17 mouse cellular contexts compared by ENCODE assay signal in the genomic region with DNA sequence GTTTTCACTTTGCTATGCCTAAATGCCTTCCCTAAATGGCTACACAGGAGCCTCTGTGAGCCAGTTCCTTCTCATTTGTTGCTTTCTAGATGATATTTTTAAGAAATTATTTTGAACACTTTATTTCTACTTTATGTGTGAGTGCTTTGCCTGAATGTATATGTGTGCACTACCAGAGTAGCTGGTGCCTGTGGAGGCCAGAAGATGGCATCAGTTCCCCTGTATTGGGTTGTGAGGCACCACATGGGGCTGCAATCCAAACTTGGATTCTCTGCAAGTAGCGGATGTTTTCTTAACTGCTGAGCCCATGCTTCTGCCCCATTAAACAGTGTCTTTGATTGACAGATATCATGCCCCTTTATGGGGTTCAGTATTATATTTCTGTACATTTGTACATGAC.
DNase-seq lines count a peak whose midpoint lies in the region; ATAC-seq lines count a peak whose summit lies in the region.
"Had no signal": no experiment of that assay in that cellular context is flagged by ENCODE, and none has a peak within 500 bp of the region (broad histone marks: within the 10 kb centered on the region; RNA-seq: fewer than 3 reads in every experiment).

No protein-coding gene starts in this region.

- no peak overlapping the region for H3K9ac ChIP-seq in heart, embryonic 13.5 days
- H3K9ac ChIP-seq in heart, embryonic 12.5 days, result no peak overlapping the region
- H3K9ac ChIP-seq: forebrain, embryonic 15.5 days; limb, embryonic 12.5 days; lung, embryonic 15.5 days; stomach, embryonic 15.5 days had no signal

- WGBS in heart, embryonic 13.5 days, result 76% methylated on average over 1 of the region's 1 CpGs
- 73% methylated on average over 1 of the region's 1 CpGs for WGBS in heart, embryonic 12.5 days

- peak; percentile 4 for DNase-seq in left cerebral cortex, postnatal 4 days
- DNase-seq in left cerebral cortex, postnatal 36 days (ENCODE audit: low spot score in 2 of 2), result no peak
- DNase-seq in 3T3-L1 (ENCODE audit: low read depth, low spot score), result peak; percentile 26
- peak; percentile 24 for DNase-seq in ES-CJ7 (ENCODE audit: low read depth, low spot score)
- DNase-seq: cerebellum, adult 11 months; layer of hippocampus, postnatal 36 days; spleen, adult 18-20 months had no signal

- no peaks in the 10 kb centered on the region for H3K27me3 ChIP-seq in heart, embryonic 13.5 days (replicated peaks)
- H3K27me3 ChIP-seq in heart, embryonic 12.5 days (replicated peaks), result no peaks in the 10 kb centered on the region; the same call in 1 of the 2 replicates
- H3K27me3 ChIP-seq: forebrain, embryonic 15.5 days; limb, embryonic 12.5 days; lung, embryonic 15.5 days; stomach, embryonic 15.5 days had no signal

- no peaks in the 10 kb centered on the region for H3K9me3 ChIP-seq in heart, embryonic 13.5 days
- no peaks in the 10 kb centered on the region for H3K9me3 ChIP-seq in heart, embryonic 12.5 days (replicated peaks)
- H3K9me3 ChIP-seq: forebrain, embryonic 15.5 days; heart, embryonic 10.5 days; hindbrain, embryonic 10.5 days; limb, embryonic 12.5 days; lung, embryonic 15.5 days; stomach, embryonic 15.5 days had no signal

- H3K27ac ChIP-seq in heart, embryonic 13.5 days (replicated peaks), result peak overlapping the region; percentile 70
- H3K27ac ChIP-seq in heart, embryonic 12.5 days (ENCODE audit: poor library complexity, severe bottlenecking), result no peak overlapping the region
- H3K27ac ChIP-seq: forebrain, embryonic 15.5 days; heart, embryonic 10.5 days; hindbrain, embryonic 10.5 days; limb, embryonic 12.5 days; lung, embryonic 15.5 days; stomach, embryonic 15.5 days had no signal

- H3K4me1 ChIP-seq in heart, embryonic 13.5 days, result peaks cover 24% of the 10 kb centered on the region
- 0 out of 2 replicates have a peak, but pooled peaks cover 7% of the 10 kb centered on the region for H3K4me1 ChIP-seq in heart, embryonic 12.5 days (replicated peaks)
- H3K4me1 ChIP-seq: forebrain, embryonic 15.5 days; heart, embryonic 10.5 days; hindbrain, embryonic 10.5 days; limb, embryonic 12.5 days; stomach, embryonic 15.5 days had no signal

- no peak overlapping the region for H3K4me3 ChIP-seq in heart, embryonic 13.5 days
- no peak overlapping the region for H3K4me3 ChIP-seq in heart, embryonic 12.5 days
- H3K4me3 ChIP-seq: forebrain, embryonic 15.5 days; heart, embryonic 10.5 days; hindbrain, embryonic 10.5 days; limb, embryonic 12.5 days; lung, embryonic 15.5 days; myocyte; stomach, embryonic 15.5 days had no signal

- H3K4me2 ChIP-seq in heart, embryonic 13.5 days, result no peak overlapping the region
- H3K4me2 ChIP-seq in heart, embryonic 12.5 days, result no peak overlapping the region
- H3K4me2 ChIP-seq: forebrain, embryonic 15.5 days; limb, embryonic 12.5 days; lung, embryonic 15.5 days; stomach, embryonic 15.5 days had no signal

- intact Hi-C loops in left cerebral cortex, postnatal 4 days (cut with DNase I), result no loop called here
- intact Hi-C loops in left cerebral cortex, postnatal 36 days (cut with DNase I), result no loop called here

- H3K36me3 ChIP-seq in heart, embryonic 13.5 days, result no peaks in the 10 kb centered on the region
- H3K36me3 ChIP-seq in heart, embryonic 12.5 days, result no peaks in the 10 kb centered on the region
- H3K36me3 ChIP-seq: forebrain, embryonic 15.5 days; heart, embryonic 10.5 days; hindbrain, embryonic 10.5 days; limb, embryonic 12.5 days; lung, embryonic 15.5 days; stomach, embryonic 15.5 days had no signal

- ATAC-seq in heart, embryonic 13.5 days (ENCODE audit: extremely low read depth, insufficient number of reproducible peaks, low FRiP score, low TSS enrichment), result no peak
- no peak for ATAC-seq in heart, embryonic 12.5 days (ENCODE audit: insufficient number of reproducible peaks, low FRiP score)
- no peak for ATAC-seq in erythroblast, adult 5-6 weeks (replicated peaks; ENCODE audit: low FRiP score, poor library complexity, severe bottlenecking)
- ATAC-seq: forebrain, embryonic 15.5 days had no signal

Comparison
In these comparisons a context has a peak if more than half of its experiments do, and no peak if none do; other contexts are left out.
1. DNase-seq: peak in left cerebral cortex, postnatal 4 days (single experiment), 3T3-L1 (single experiment) and ES-CJ7 (single experiment); none in left cerebral cortex, postnatal 36 days (0 of 2).